Mouse (Mus musculus) Patski (cell line): ENCODE measurements around the gene Mrln. TPM values are rescaled to one million over a fixed set of nuclear protein-coding genes. Genes with fewer than 3 reads are reported as not detected.

ENCODE experiments used
- ATAC-seq: fragments of 100-300 bp; one replicate; pipeline ENCODE4 v1.8.0; 2021
- CTCF ChIA-PET: fragments of 350-600 bp; sonication (Branson Sonifier 250); formaldehyde crosslinking; loops from one replicate; lab custom pipeline; 2022; ENCODE audit warnings: inconsistent platforms; lab: Charles Lee
- POLR2A ChIA-PET: fragments of 350-600 bp; sonication (Branson Sonifier 250); formaldehyde crosslinking; loops from one replicate; lab custom pipeline; 2022; ENCODE audit warnings: antibody characterized with exemption, inconsistent platforms; lab: Charles Lee
- DNase-seq: peaks from one replicate; pipeline ENCODE4 v3.0.0-alpha.2; 2011; ENCODE audit warnings: low read depth, low spot score
- H3K27me3 ChIP-seq: fragments of 371-371 bp; one replicate; pipeline ENCODE4 v1.5.1; 2021
- CTCF ChIP-seq: fragments of 100-300 bp; IDR thresholded peaks from one replicate; pipeline ENCODE4 v1.5.1; 2021
- in situ Hi-C: fragments of 300-500 bp; cut with MboI; formaldehyde crosslinking; loops from 3 replicates; pipeline ENCODE4 v1.11.1; 2018; ENCODE audit warnings: low pct_unique_long_range_greater_than_20kb, mixed read lengths
- polyA plus RNA-seq: library from polyadenylated mRNA; unstranded; gene quantifications from one replicate; pipeline ENCODE4 v1.2.3, GENCODE M21; 2021

The Mrln gene
- polyA plus RNA-seq, result not detected

DNA sequence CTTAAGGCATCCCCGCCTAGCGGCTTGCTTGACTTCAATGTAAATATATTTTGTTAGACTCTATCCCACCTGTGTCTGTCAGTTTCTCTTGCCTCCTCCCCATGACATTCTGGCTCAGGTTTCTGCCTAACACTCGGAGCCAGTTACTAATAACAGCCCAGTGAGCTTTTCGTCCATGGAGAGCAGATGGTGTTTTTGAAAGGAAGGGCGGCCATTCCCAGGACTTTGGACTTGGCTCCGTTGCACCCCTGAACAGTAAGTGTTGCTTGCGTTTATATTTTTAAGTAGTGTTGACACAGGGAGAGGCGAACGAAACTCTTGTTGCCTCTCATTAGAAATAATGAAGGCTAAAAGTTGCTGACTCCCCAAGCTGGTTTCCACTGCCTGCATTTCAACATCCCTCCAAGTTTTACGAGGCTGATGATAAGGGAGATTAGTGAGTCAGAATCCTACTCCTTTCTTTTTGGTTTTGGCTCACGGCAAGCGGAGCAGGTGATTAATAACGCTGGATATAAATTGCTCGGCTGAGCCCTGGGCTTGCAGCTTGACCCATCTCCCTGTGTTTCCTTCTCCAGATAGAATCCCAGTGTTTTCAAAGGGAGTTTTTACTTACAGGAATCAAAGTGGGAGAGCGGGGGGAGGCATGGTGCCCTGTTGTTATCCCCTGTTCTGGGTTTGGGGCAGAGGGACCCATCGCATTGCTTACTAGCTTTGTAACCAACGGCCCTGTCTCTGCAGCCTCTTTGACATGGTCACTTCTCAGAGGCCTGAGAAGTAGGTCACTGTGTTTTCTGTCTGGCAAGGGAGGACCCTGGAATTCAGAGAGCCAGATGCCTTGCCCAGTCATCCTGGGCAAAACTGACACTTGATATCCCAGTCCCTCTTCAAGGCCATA is at the start of gene Mrln:
Gene Mrln (plus strand): TSS at position 160 of the 895 bp plus-strand sequence.
- ATAC-seq, result peak; percentile 82
- in situ Hi-C loops, result no loop called here
- CTCF ChIA-PET, result interaction anchor here (0.6 to 1.2 kb wide), 2 partner anchors 92 to 246 kb away, joined by 3 to 4 read pairs; no protein-coding TSS in a partner anchor
- POLR2A ChIA-PET, result interaction anchor here (1.4 kb wide), 1 partner anchor 21 kb away, joined by 3 read pairs; no protein-coding TSS in a partner anchor
- H3K27me3 ChIP-seq, result no peaks in the 10 kb centered on the region
- peak; percentile 78 for DNase-seq
- TF ChIP-seq CTCF, result no peak

GRCm38 (mm10) chr10:70156431-70157165 is 47.9 kb upstream of the Mrln start:
- DNase-seq, result no peak
- TF ChIP-seq CTCF, result no peak
- ChIA-PET POLR2A (no interaction called here), CTCF (interaction anchor here (1.1 to 1.8 kb wide), 3 partner anchors 59 to 149 kb away, joined by 3 to 7 read pairs (median 3); no protein-coding TSS in a partner anchor)
- H3K27me3 ChIP-seq, result no peaks in the 10 kb centered on the region
- in situ Hi-C loops, result loop anchor here (25.0 kb wide), 1 partner anchor 144 kb away; no protein-coding TSS in a partner anchor
- no peak for ATAC-seq

- ATAC-seq (no peak), DNase-seq (no peak)
- in situ Hi-C loops, result loop anchor here (25.0 kb wide), 1 partner anchor 147 kb away; no protein-coding TSS in a partner anchor
- POLR2A ChIA-PET, result no interaction called here
- no peaks in the 10 kb centered on the region for H3K27me3 ChIP-seq
- CTCF ChIA-PET, result no interaction called here
- TF ChIP-seq CTCF, result no peak
Measured at GRCm38 (mm10) chr10:70159651-70160320, 44.7 kb upstream of the Mrln start.

- no peaks in the 10 kb centered on the region for H3K27me3 ChIP-seq
- TF ChIP-seq CTCF, result no peak
- ATAC-seq, result no peak
- CTCF ChIA-PET, result no interaction called here
- POLR2A ChIA-PET, result no interaction called here
- no peak for DNase-seq
- in situ Hi-C loops, result loop anchor here (25.0 kb wide), 1 partner anchor 149 kb away; no protein-coding TSS in a partner anchor
Measured at GRCm38 (mm10) chr10:70160811-70161210, 43.7 kb upstream of the Mrln start.

DNA sequence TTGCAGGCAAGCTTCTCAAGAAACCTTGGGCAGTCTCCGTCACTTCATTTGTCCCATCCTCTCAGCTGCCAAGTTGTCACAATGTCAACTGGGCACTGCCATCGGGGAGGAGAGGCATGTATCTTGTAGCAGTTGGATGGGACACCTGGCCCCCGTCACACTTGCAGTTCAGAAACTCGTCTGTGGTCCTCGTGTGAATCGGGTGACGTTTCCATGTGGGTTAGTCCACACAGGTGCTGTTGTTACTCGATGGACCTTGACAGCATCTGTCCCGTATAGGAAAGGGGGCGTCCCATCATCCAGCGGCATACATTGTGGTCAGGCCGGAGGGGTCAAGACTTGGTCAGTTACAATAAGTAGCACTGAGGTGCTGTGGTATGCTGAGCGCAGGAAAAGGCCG is 43.0 kb upstream of the Mrln start:
- no peak for TF ChIP-seq CTCF
- ATAC-seq (no peak), DNase-seq (no peak)
- CTCF ChIA-PET, result no interaction called here
- in situ Hi-C loops, result loop anchor here (25.0 kb wide), 1 partner anchor 149 kb away; no protein-coding TSS in a partner anchor
- POLR2A ChIA-PET, result no interaction called here
- no peaks in the 10 kb centered on the region for H3K27me3 ChIP-seq

DNA sequence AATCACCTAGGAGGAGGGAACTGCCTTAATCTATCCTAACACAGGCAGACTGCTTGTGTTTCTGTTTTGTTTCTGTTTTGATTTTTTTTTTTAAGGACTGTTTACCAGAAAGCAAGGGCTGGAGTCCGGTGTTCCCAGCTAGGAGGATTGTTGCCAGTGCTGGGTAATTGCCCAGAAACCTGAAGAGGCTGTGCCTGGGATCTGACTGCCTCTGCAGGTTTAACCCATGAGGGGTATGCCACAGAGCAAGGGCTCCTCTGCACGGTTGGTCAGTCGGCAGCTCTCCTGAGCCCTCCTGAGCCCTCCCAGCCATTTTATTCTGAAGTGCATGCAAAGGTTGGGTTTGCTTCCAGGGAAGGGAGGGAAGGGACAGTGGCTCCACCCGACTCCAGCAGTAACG is 40.8 kb upstream of the Mrln start:
- CTCF ChIA-PET, result interaction anchor here (1.9 kb wide), 1 partner anchor 67 kb away, joined by 6 read pairs; the partner anchor contains the start of gene Ccdc6

DNA sequence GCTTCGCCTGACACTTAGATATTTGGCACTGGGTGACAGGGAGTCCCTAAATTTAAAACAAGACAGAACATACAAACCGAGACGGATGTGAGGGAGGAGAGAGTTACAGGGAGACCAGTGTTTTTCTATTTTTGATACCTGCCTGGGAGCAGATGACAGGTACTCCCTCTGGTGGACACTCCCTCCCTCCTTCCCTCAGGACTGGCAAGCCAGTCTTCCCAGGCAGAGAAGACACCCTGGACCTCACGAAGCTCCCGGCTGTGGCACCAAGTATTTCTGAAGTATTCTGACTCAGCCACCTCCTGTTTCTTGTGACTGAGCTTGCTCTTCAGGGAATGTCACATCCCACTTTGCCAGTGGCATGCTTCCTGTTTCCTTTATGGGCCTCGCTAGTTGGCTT is 38.6 kb upstream of the Mrln start:
- no peak for ATAC-seq
- no peaks in the 10 kb centered on the region for H3K27me3 ChIP-seq
- POLR2A ChIA-PET, result no interaction called here
- in situ Hi-C loops, result loop anchor here (25.0 kb wide), 1 partner anchor 154 kb away; no protein-coding TSS in a partner anchor
- peak; percentile 65 for TF ChIP-seq CTCF
- CTCF ChIA-PET, result interaction anchor here (1.1 to 2.6 kb wide), 4 partner anchors 11 to 132 kb away, joined by 3 to 7 read pairs (median 4); no protein-coding TSS in a partner anchor
- DNase-seq, result no peak

More for the DNA sequence above, 40.8 kb upstream of the Mrln start:
- no peaks in the 10 kb centered on the region for H3K27me3 ChIP-seq
- ATAC-seq (no peak), DNase-seq (no peak)
- TF ChIP-seq CTCF, result no peak
- POLR2A ChIA-PET, result interaction anchor here (1.7 kb wide), 1 partner anchor 11 kb away, joined by 9 read pairs; no protein-coding TSS in a partner anchor
- in situ Hi-C loops, result loop anchor here (25.0 kb wide), 1 partner anchor 151 kb away; no protein-coding TSS in a partner anchor

DNA sequence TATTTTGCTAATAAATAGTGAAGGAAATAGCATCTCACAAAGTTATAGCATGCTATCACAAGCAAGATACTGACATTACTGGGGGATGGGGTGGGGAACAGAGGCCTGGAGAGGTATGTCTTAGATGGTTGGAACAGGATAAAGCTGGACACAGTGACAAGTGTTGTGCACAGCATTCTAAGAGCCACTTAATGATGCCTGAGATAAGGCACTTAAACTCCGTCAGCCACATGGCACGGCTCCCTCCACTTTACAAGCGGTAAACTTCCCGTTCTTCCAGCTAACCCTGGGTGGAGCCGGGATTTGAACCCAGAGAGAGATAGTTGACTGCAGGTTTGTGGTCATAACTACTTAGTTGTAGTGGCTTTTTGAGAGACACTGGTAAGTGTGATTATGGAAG is 38.0 kb upstream of the Mrln start:
- no peaks in the 10 kb centered on the region for H3K27me3 ChIP-seq
- ATAC-seq (no peak), DNase-seq (no peak)
- POLR2A ChIA-PET, result no interaction called here
- in situ Hi-C loops, result loop anchor here (25.0 kb wide), 1 partner anchor 154 kb away; no protein-coding TSS in a partner anchor
- CTCF ChIA-PET, result interaction anchor here (1.1 to 2.6 kb wide), 5 partner anchors 11 to 131 kb away, joined by 3 to 7 read pairs (median 5); no protein-coding TSS in a partner anchor
- no peak for TF ChIP-seq CTCF

DNA sequence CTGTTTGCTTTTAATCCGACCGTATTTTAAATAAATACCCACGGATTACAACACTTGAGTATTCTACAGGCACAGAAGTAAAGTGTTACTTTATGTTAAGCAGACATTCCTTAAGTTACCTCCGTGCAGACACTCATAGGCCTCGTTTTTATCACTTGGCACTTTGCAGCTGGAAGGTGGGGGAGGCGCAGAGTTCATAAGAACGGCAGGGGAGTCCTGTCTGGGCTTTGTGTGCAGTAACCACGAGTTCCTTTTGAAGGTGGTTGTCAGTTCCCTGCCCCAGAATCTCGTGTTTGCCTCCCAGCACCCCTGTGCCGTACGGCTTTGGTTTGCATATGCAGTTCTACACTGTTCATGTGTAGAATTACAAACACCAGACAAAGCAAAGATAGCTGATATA is 36.8 kb upstream of the Mrln start:
- TF ChIP-seq CTCF, result no peak
- in situ Hi-C loops, result loop anchor here (25.0 kb wide), 1 partner anchor 155 kb away; no protein-coding TSS in a partner anchor
- DNase-seq (no peak), ATAC-seq (no peak)
- H3K27me3 ChIP-seq, result no peaks in the 10 kb centered on the region
- ChIA-PET POLR2A (interaction anchor here (0.8 kb wide), 1 partner anchor 72 kb away, joined by 3 read pairs; no protein-coding TSS in a partner anchor), CTCF (interaction anchor here (0.6 to 2.6 kb wide), 3 partner anchors 10 to 129 kb away, joined by 3 to 7 read pairs (median 5); no protein-coding TSS in a partner anchor)
